Mouse (Mus musculus) kidney, postnatal 36 days (tissue): ENCODE measurements around the gene Scml2.
A peak's percentile ranks its signal among the peaks of the same experiment; 100 is the strongest.
"Not testable (repeated sequence)": the region's sequence is repeated elsewhere in the genome, so short reads cannot be mapped to it uniquely, and the experiment has no call there.

ENCODE experiments used
- DNase-seq, 2 experiments: peaks; one replicate each; pipeline ENCODE4 v3.0.0; 2021 to 2022; ENCODE audit warnings: mixed read lengths in 2 of 2

The Scml2 gene

DNA sequence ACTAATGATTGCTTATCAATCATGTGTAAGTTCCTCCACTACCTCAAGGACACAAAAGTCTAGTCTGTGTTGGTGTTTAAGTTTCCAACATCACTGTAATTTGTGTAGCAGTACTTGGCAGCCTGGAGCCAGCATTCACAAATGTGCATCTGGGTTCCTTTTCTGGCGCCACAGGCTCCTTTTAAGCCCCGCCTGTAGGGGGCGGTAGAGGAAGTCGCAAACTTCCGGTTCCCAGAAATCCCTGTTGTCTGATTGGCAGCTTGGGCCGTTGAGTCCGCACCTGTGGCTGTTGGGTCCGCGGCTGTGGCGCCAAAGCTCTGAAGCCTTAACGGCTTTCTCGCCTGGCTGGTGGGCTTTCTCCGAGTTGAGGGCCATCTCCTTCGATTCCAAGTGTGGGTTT, at the start of gene Scml2:
Gene Scml2, plus strand, starts transcription at position 301 of the 400 bp plus-strand sequence.
- DNase-seq: not testable (repeated sequence)

DNA sequence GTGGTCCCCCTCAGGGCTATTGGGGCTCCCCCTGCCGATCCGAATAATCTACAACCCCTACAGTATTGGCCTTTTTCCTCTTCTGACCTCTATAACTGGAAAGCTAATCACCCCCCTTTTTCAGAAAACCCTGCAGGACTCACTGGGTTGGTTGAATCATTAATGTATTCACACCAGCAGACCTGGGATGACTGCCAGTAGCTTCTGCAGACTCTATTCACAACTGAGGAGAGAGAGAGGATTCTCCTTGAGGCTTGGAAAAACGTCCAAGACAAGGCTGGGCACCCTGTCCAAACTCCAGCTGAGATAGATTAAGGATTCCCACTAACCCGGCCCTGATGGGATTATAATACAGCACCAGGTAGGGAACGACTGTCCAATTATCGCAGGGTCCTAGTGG, 41.4 kb upstream of the Scml2 start:
- peak; percentile 0 to 37 for DNase-seq

DNA sequence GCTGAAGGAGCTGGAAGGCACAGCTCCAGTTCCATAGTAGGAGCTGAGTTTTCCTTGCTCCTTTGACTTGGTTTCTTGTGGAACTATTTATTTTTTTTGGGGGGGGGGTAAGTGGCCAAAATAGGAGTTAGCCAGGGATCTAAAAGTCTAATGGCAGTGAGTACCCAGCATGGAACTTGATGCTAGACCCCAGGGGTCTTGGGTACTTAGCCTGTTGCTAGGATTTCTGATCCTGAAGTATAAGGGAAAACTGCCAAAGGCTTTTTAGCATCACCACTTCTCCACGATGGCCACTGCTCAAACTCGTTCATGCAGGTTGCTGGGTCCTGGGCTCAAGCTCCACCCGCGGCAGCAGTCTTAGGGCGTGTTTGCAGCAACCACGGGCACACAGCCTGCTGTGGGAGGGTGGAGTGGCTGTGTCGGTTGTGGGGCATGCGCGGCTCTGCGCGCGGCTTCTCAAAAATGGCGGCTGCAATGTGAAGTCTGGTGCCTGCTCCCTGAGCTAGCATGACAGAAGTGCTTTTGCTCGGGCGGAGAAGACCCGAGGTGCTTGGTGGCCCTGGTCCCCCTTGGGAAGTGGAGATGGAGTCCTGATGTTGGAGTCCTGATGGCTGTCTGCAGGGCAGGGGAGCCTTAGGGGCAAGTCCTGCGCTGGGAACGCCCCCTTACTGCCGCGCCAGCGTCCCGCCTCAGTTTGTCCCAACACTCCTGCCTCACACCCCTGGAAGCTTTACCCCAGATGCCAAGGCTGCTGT, 45.5 kb downstream of the Scml2 start:
- peak; percentile 41 to 65 for DNase-seq

DNA sequence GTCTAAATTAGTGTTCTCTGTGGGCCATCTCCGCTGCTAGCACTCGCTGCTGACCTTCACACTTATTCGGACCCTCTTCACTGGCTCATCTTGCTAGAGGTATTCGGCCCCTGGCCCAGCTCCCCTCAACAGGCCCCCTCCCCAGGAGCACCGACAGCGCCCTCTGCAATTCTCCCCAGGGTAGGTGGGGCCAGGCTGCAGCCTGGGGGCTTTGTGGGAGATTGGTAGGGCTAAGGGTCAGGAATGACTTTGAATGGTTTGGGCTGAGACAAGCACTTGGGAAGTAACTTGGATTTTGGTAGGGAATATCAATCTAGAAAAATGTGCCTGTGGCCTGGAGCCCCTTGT, 46.0 kb downstream of the Scml2 start:
- DNase-seq: no peak

DNA sequence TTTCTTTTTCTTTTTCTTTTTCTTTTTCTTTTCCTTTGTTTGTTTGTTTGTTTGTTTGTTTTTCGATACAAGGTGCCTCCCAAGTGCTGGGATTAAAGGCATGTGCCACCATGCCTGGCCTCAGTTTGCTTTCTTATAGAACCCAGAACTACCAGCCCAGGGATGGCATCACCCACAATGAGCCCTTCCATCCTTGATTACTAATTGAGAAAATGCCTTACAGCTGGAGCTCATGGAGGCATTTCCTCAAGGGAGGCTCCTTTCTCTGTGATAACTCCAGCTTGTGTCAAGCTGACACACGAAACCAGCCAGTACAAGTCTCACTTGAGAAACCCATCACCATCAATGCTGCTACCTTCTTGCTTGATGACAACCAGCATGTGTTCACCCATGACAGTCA, 170.2 kb downstream of the Scml2 start, which contains the start of gene Gm15262:
Gene Gm15262, plus strand, starts transcription at position 301 of the 400 bp plus-strand sequence.
- not testable (repeated sequence) for DNase-seq
